Comparison of ENCODE assay signal across 21 mouse cellular contexts in genomic region chr13:52673272-52673671, GRCm38 (mm10).
DNase-seq lines count a peak whose midpoint lies in the region; ATAC-seq and TF ChIP-seq lines count a peak whose summit lies in the region.
"Had no signal": no experiment of that assay in that cellular context is flagged by ENCODE, and none has a peak within 500 bp of the region (broad histone marks: within the 10 kb centered on the region; RNA-seq: fewer than 3 reads in every experiment).

No protein-coding gene starts in this region.

- peak; percentile 32 for DNase-seq in kidney, postnatal 0 days (ENCODE audit: low spot score)
- DNase-seq in kidney, adult 8-10 months = no peak
- peak; percentile 42 for DNase-seq in 3T3-L1 (ENCODE audit: low read depth, low spot score)
- peak; percentile 19 for DNase-seq in NIH3T3 (ENCODE audit: low read depth)
- no peak for DNase-seq in limb, embryonic 10.5 days (ENCODE audit: low spot score)
- DNase-seq in ovary, adult 18-20 months (ENCODE audit: low spot score) = no peak
- DNase-seq in liver, postnatal 0 days = no peak
- DNase-seq: cerebellum, adult 11-12 months; cerebellum, postnatal 25 days; gastrocnemius, postnatal 25 days; thymus, postnatal 36 days had no signal

- no peak overlapping the region for H3K9ac ChIP-seq in kidney, postnatal 0 days (ENCODE audit: low read depth, low read length)
- H3K9ac ChIP-seq in liver, postnatal 0 days (replicated peaks) = no peak overlapping the region
- H3K9ac ChIP-seq: embryonic facial prominence, embryonic 13.5 days; hindbrain, embryonic 12.5 days; kidney, embryonic 15.5 days; liver, embryonic 15.5 days; neural tube, embryonic 13.5 days had no signal

- H3K4me2 ChIP-seq in kidney, postnatal 0 days (ENCODE audit: low read length) = no peak overlapping the region
- no peak overlapping the region for H3K4me2 ChIP-seq in liver, postnatal 0 days (ENCODE audit: low read depth, low read length)
- H3K4me2 ChIP-seq: embryonic facial prominence, embryonic 13.5 days; hindbrain, embryonic 12.5 days; kidney, embryonic 15.5 days; liver, embryonic 15.5 days; neural tube, embryonic 13.5 days had no signal

- H3K9me3 ChIP-seq in kidney, postnatal 0 days (replicated peaks; ENCODE audit: low read length) = no peaks in the 10 kb centered on the region
- H3K9me3 ChIP-seq in limb, embryonic 10.5 days (replicated peaks) = no peaks in the 10 kb centered on the region
- H3K9me3 ChIP-seq in liver, postnatal 0 days (ENCODE audit: low read length) = no peaks in the 10 kb centered on the region
- H3K9me3 ChIP-seq: embryonic facial prominence, embryonic 13.5 days; forebrain, embryonic 10.5 days; liver, embryonic 15.5 days had no signal

- H3K4me1 ChIP-seq in kidney, postnatal 0 days (replicated peaks; ENCODE audit: insufficient read depth, low read length) = no peaks in the 10 kb centered on the region
- H3K4me1 ChIP-seq in limb, embryonic 10.5 days = peaks cover 47% of the 10 kb centered on the region
- H3K4me1 ChIP-seq in liver, postnatal 0 days (ENCODE audit: insufficient read depth) = no peaks in the 10 kb centered on the region
- H3K4me1 ChIP-seq: hindbrain, embryonic 12.5 days; liver, embryonic 15.5 days; midbrain, embryonic 10.5 days; neural tube, embryonic 13.5 days had no signal

- no peaks in the 10 kb centered on the region for H3K36me3 ChIP-seq in kidney, postnatal 0 days (ENCODE audit: insufficient read depth, low read length)
- H3K36me3 ChIP-seq in limb, embryonic 10.5 days = no peaks in the 10 kb centered on the region
- no peaks in the 10 kb centered on the region for H3K36me3 ChIP-seq in liver, postnatal 0 days (replicated peaks; ENCODE audit: insufficient read depth, low read length)
- H3K36me3 ChIP-seq: embryonic facial prominence, embryonic 13.5 days; forebrain, embryonic 10.5 days; hindbrain, embryonic 12.5 days; kidney, embryonic 15.5 days; liver, embryonic 15.5 days; midbrain, embryonic 10.5 days; neural tube, embryonic 13.5 days had no signal

- TF ChIP-seq EP300 in liver, postnatal 0 days (IDR thresholded peaks at IDR 0.05; ENCODE audit: low read depth) = no peak

- H3K27ac ChIP-seq in kidney, postnatal 0 days = no peak overlapping the region
- H3K27ac ChIP-seq in limb, embryonic 10.5 days = peak overlapping the region; percentile 42; the same call in 1 of the 2 replicates
- H3K27ac ChIP-seq in liver, postnatal 0 days (ENCODE audit: low read depth) = no peak overlapping the region
- H3K27ac ChIP-seq: embryonic facial prominence, embryonic 13.5 days; forebrain, embryonic 10.5 days; hindbrain, embryonic 12.5 days; kidney, embryonic 15.5 days; liver, embryonic 15.5 days; midbrain, embryonic 10.5 days; neural tube, embryonic 13.5 days; stomach, postnatal 0 days had no signal

- no peaks in the 10 kb centered on the region for H3K27me3 ChIP-seq in kidney, postnatal 0 days (ENCODE audit: insufficient read depth, low read length)
- H3K27me3 ChIP-seq in limb, embryonic 10.5 days (ENCODE audit: low read depth, poor library complexity, severe bottlenecking) = no peaks in the 10 kb centered on the region
- H3K27me3 ChIP-seq in liver, postnatal 0 days (ENCODE audit: insufficient read depth, low read length) = no peaks in the 10 kb centered on the region
- H3K27me3 ChIP-seq: embryonic facial prominence, embryonic 13.5 days; hindbrain, embryonic 12.5 days; kidney, embryonic 15.5 days; liver, embryonic 15.5 days; neural tube, embryonic 13.5 days had no signal

- no peak for ATAC-seq in kidney, postnatal 0 days (replicated peaks; ENCODE audit: low FRiP score, low read depth)
- ATAC-seq in liver, postnatal 0 days = no peak
- ATAC-seq: inflammation-experienced regulatory T-cells, adult 6 months had no signal

- WGBS in kidney, postnatal 0 days = 49% methylated on average over 4 of the region's 4 CpGs
- 55% methylated on average over 4 of the region's 4 CpGs for WGBS in limb, embryonic 10.5 days
- WGBS in liver, postnatal 0 days (ENCODE audit: insufficient replicate concordance) = 50% methylated on average over 4 of the region's 4 CpGs

- no peak for TF ChIP-seq CTCF in kidney, postnatal 0 days (IDR thresholded peaks at IDR 0.05; ENCODE audit: low read depth)
- no peak for TF ChIP-seq CTCF in liver, postnatal 0 days (IDR thresholded peaks at IDR 0.05; ENCODE audit: low read depth)

- no peak overlapping the region for H3K4me3 ChIP-seq in kidney, postnatal 0 days (replicated peaks; ENCODE audit: low read depth, low read length)
- H3K4me3 ChIP-seq in limb, embryonic 10.5 days = no peak overlapping the region
- no peak overlapping the region for H3K4me3 ChIP-seq in liver, postnatal 0 days (ENCODE audit: low read depth, low read length)
- H3K4me3 ChIP-seq: embryonic facial prominence, embryonic 13.5 days; forebrain, embryonic 10.5 days; hindbrain, embryonic 12.5 days; kidney, embryonic 15.5 days; layer of hippocampus, adult 2 months; liver, embryonic 15.5 days; midbrain, embryonic 10.5 days; neural tube, embryonic 13.5 days had no signal

Comparison
In these comparisons a context has a peak if more than half of its experiments do, and no peak if none do; other contexts are left out.
1. DNase-seq: peak in kidney, postnatal 0 days (single experiment), 3T3-L1 (single experiment) and NIH3T3 (single experiment); none in kidney, adult 8-10 months (0 of 2), limb, embryonic 10.5 days (single experiment), ovary, adult 18-20 months (single experiment) and liver, postnatal 0 days (single experiment).